Mouse (Mus musculus): ENCODE measurements at regions not wholly inside any gene's neighbourhood (a gene's known extent, or its start where the extent isn't known, plus 50 kb on each side); places are given as distances from the start of the nearest gene placed in this dataset.

GRCm38 (mm10) chr10:31229078-31229477 is 84.1 kb upstream of the Hddc2 start (continued):
- no peak for TF ChIP-seq ELF1 (IDR thresholded peaks at IDR 0.05; ENCODE audit: low read depth, low read length)

GRCm38 (mm10) chr10:31242442-31242966 is 70.7 kb upstream of the Hddc2 start:
- Histone ChIP-seq H3K27me3 (ENCODE audit: control insufficient read depth in 1 of 2, insufficient read depth in 2 of 2, low read length in 2 of 2) (no peaks in the 10 kb centered on the region), H3K9me3 (replicated peaks; ENCODE audit: insufficient read depth, low read length) (no peaks in the 10 kb centered on the region), H3K4me3 (ENCODE audit: control insufficient read depth in 1 of 2, insufficient read depth in 1 of 2, low read depth in 2 of 2, low read length in 2 of 2) (no peak overlapping the region), H3K9ac (ENCODE audit: control insufficient read depth, low read depth, low read length, poor library complexity, severe bottlenecking) (no peak overlapping the region), H3K27ac (ENCODE audit: control insufficient read depth, low read depth, low read length) (no peak overlapping the region), H3K4me1 (ENCODE audit: control insufficient read depth in 1 of 2, insufficient read depth in 2 of 2, low read length in 2 of 2) (no peaks in the 10 kb centered on the region), H3K36me3 (ENCODE audit: control insufficient read depth in 1 of 2, insufficient read depth in 2 of 2, low read length in 2 of 2) (no peaks in the 10 kb centered on the region), H3K79me2 (ENCODE audit: control insufficient read depth, insufficient read depth, low read length, poor library complexity) (no peaks in the 10 kb centered on the region)
- no peak for DNase-seq (ENCODE audit: low read depth, low spot score)
- TF ChIP-seq CHD2 (IDR thresholded peaks at IDR 0.05; ENCODE audit: low read length) (no peak), EP300 (IDR thresholded peaks at IDR 0.05; ENCODE audit: low read depth in 1 of 2, low read length in 2 of 2) (no peak), POLR2AphosphoS2 (IDR thresholded peaks at IDR 0.05; ENCODE audit: low read length) (no peak), RCOR1 (IDR thresholded peaks at IDR 0.05; ENCODE audit: low read depth, low read length) (no peak), MAFK (IDR thresholded peaks at IDR 0.05; ENCODE audit: borderline replicate concordance, low read depth, low read length) (no peak), TCF12 (IDR thresholded peaks at IDR 0.05; ENCODE audit: low read depth, low read length) (no peak), MAX (IDR thresholded peaks at IDR 0.05; ENCODE audit: low read length) (no peak), MEF2A (IDR thresholded peaks at IDR 0.05; ENCODE audit: extremely low read depth, insufficient replicate concordance, low read depth, low read length, poor library complexity, severe bottlenecking) (no peak), GABPA (IDR thresholded peaks at IDR 0.05; ENCODE audit: low read depth, low read length) (no peak), CTCF (IDR thresholded peaks at IDR 0.05 in 2 of 3, conservative IDR thresholded peaks at IDR 0.05 in 1 of 3; ENCODE audit: control insufficient read depth in 1 of 3, insufficient read depth in 1 of 3, low read depth in 2 of 3, low read length in 3 of 3, poor library complexity in 1 of 3, severe bottlenecking in 1 of 3) (no peak), USF2 (IDR thresholded peaks at IDR 0.05; ENCODE audit: borderline replicate concordance in 1 of 2, insufficient read depth in 1 of 2, low read depth in 1 of 2, low read length in 2 of 2) (no peak), TAL1 (IDR thresholded peaks at IDR 0.05; ENCODE audit: low read length) (no peak), UBTF (IDR thresholded peaks at IDR 0.05; ENCODE audit: borderline replicate concordance, insufficient read depth, low read depth, low read length) (no peak), ZC3H11A (IDR thresholded peaks at IDR 0.05; ENCODE audit: low read depth, low read length) (no peak), MXI1 (IDR thresholded peaks at IDR 0.05; ENCODE audit: low read depth, low read length) (no peak), POLR2A (IDR thresholded peaks at IDR 0.05; ENCODE audit: control insufficient read depth in 1 of 2, insufficient read depth in 1 of 2, low read depth in 1 of 2, low read length in 2 of 2, poor library complexity in 1 of 2) (no peak), SMC3 (IDR thresholded peaks at IDR 0.05; ENCODE audit: low read depth, low read length) (no peak), BHLHE40 (IDR thresholded peaks at IDR 0.05; ENCODE audit: borderline replicate concordance, low read depth, low read length) (no peak)

Measured in MEL (cell line).